Mouse (Mus musculus) gastrocnemius, adult 8-10 months (tissue): ENCODE measurements at regions not wholly inside any gene's neighbourhood (a gene's known extent, or its start where the extent isn't known, plus 50 kb on each side); places are given as distances from the start of the nearest gene placed in this dataset.

Source experiments
- DNase-seq, 2 experiments: peaks; one replicate each; pipeline ENCODE4 v3.0.0; 2022; ENCODE audit warnings: low spot score in 2 of 2

DNA sequence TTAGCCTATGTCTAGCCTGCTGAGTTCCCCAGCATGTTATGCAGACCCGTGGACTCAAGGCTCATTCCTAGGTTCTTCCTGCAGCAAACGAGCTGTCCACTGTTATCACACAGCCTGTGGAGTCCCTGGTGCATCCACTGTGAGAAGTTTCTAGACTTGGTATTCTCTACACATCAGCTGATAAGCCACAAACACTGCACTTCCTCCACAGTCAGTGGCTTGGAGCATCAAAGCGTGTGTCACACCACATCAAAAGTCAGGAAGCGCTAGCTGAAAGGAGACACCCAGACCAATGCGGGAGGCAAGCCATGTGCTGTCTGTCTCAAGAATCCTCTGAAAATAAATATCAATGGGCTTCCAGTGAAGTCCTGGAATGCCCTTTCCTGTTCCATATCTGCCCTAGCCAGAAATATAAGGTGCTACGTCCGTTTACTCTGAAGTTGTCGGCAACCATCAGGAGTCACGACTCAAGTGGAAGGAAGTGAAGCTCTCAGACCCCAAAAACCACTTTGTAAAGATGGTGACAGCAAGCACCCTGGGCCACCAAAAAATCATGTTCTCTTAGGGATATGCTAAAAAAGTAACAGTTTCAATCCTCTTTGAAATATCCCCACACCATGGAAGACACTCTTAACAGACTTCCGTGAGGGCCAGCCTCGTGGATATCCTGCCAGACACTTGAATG lies 227.7 kb downstream of the Adgrl2 start:
- no peak for DNase-seq

DNA sequence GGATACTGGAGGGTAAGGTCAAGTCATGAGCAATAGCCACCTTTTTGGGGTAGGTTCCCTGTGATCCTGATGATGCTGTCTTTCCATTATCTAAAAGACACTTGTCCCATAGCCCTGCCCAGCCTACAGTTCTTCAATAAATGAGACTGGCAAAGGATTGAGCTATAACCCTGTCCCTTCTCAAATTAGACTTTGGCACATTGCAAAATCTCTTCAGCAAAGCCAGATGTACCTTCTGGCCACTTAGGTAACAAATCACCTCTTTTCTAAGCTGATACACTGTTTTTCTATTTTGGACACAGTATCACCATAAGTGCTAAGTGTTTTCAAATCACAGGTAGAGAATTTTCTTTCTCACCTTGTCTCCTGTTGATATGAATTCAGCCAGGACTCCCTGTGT lies 228.8 kb downstream of the Adgrl2 start:
- no peak for DNase-seq

DNA sequence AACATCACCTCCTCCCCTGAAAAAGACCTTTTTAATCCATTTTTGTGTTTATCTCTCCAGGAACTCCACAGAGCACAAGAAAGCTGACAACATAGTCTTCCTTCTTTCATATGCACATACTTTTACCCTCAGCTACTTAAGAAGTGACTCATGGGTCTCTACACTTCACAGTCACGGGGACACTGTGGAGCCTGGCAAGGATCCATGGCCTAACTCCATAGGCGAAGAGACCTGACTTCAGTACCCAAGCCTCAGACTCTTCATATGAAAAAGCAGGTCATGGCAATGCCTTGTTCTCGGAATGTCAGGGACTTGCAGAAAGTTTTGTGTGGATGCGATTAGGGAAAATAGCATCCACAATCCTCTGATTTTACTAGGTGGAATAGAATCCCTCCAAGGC lies 230.9 kb downstream of the Adgrl2 start:
- DNase-seq = no peak

DNA sequence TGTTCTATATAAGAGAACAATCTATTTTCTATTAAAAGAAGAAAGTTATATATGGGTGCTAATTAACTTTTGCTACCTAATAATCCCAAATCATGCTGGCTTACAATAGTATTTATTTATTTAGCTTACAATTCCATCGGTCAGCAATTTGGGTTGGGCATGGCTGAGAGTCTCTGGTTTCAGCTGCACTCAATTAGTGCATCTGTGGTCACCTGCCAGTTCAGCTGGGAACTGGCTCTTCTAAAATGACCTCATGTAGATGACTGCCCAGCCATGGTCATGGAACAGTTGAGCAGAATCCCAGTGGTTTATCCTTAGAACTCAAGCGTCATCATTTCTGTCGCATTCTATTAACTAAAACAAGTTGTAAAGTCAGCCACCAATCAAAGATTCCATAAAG lies 244.1 kb downstream of the Adgrl2 start:
- no peak for DNase-seq

- no peak for DNase-seq
These were observed 245.7 kb downstream of the Adgrl2 start for GRCm38 (mm10) chr3:148744651-148745050.

DNA sequence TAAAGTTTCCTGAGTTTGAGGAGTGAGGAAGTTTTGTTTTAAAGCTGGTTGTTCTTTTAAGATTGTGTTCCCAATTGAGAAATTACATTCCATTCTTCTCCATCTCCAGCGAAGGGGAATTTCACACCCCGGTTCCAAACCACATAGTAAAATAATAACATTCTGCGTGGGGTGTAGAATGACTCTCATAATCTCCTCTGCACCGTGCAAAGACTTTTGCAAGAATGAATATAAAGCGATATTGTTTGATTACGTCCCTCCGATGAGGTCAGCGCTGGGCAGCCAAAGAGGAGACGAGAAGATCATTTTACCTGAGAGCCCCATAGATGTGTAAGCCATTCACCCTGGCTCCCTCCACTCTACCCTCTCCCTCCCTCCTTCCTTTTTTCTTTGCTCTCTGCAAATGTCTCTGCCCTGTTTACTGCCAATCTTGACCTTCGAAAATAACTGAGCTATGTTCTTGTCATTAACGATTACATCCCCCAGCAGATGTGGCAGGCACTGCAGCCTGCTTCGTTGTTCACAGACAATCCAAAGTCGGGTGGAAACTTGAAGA lies 256.1 kb downstream of the Adgrl2 start:
- no peak for DNase-seq

DNA sequence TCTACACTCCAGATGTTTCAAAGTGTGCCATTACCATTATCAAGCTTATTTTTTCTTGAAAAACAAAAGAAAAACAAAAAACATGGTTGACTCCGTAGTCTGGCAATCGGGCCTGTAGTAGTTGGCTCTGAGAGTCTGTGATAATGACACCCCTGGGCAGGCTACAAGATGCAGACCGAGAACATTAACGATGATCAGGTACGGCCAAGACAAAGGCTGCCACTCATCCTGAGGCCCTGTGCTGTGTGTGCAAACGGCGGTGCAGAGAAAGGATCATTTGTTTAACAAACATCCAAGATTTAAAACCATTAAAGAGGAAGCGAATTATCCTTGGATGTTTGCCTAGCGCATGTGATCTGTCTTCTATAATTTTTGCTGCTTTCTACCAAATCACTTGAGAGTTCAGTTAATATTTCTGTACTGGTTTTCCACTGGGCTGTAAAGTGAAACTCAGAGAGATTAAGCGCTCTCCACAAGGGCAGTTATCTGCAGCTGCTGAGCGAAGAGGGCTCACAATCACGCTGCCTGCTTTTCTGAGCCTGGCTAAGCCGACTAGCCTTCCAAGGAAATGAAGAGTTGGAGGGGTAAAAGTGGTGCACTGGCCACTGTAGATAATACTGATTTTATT lies 257.0 kb downstream of the Adgrl2 start:
- no peak for DNase-seq

- no peak for DNase-seq
These were observed 258.9 kb downstream of the Adgrl2 start for GRCm38 (mm10) chr3:148731436-148731835.

- no peak for DNase-seq
These were observed 261.1 kb downstream of the Adgrl2 start for GRCm38 (mm10) chr3:148729242-148729680.

DNA sequence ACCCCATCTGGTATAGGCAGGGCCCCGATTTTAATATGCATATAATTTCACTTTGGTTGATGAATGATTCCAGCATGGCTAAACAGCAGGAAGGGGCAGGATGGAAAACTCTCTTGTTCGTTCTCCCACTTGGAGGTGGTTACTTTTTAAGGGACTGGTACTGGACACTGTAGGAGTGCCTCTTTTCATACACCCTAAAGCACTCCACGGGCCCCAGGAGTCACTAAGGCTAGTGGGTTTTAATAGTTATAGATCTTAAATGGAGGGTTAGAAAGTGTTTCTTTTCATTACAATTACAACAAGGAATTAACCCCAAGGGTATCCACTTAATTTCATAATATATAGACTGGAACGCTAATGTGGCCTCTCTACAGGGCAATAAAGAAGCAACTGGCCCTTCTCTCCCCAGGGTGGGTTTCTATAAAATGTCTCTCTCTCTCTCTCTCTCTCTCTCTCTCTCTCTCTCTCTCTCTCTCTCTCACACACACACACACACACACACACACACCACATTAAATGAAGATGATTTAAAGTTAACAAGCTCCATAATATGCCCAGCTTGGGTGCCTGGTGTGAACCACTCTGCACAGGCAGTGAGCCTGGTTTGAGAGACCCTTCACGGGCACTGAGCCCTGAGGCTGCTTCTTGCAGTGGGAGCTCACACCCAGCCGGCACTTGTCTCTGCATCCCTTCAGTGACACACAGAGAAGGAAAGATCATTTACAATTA lies 261.7 kb downstream of the Adgrl2 start:
- DNase-seq = no peak

- DNase-seq = no peak
These were observed 263.6 kb downstream of the Adgrl2 start for GRCm38 (mm10) chr3:148726596-148727331.

DNA sequence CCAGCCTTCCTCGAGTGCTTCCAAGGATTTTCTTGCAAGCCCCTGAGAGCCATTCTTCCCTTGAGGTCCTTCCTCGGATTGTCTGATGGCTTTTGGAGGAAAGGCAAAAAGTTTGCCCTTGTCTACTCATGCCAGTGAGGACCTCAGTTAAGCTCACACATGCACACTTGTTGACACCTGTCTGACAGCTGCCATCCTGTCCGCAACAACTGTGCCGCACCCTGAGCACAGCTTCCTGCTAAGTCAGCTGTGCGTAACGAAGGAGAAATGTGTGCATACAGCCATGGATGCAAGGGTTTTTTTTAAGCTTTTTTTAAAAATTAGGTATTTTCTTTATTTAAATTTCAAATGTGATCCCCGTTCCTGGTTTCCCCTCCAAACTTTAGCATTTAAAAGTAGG lies 293.8 kb downstream of the Adgrl2 start:
- no peak for DNase-seq

GRCm38 (mm10) chr3:148695453-148695852 lies 294.9 kb downstream of the Adgrl2 start:
- no peak for DNase-seq

GRCm38 (mm10) chr3:148683181-148683580 lies 307.2 kb downstream of the Adgrl2 start:
- no peak for DNase-seq

GRCm38 (mm10) chr3:148682445-148682994 lies 307.8 kb downstream of the Adgrl2 start:
- no peak for DNase-seq

DNA sequence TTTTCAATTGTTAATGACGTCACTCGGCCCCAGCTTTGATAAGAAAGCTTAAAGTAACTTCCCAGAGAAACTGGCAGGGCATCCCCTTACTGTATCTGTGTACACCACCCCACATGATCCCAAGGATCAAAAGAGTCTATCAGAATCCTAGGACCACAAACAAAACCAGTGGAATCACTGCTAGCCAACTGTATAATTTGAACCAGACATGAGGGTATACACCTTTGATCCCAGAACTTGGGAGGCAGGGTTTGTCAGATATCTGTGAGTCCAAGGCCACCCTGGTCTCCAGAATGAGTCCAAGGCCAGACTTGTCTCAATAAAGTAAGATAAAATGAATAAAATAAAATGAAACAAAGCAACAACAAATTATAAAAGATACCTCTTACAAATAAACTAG lies 309.2 kb downstream of the Adgrl2 start:
- no peak for DNase-seq

- DNase-seq = no peak
These were observed 309.6 kb downstream of the Adgrl2 start for GRCm38 (mm10) chr3:148680737-148681136.

GRCm38 (mm10) chr3:148680086-148680485 lies 310.3 kb downstream of the Adgrl2 start:
- DNase-seq = no peak

DNA sequence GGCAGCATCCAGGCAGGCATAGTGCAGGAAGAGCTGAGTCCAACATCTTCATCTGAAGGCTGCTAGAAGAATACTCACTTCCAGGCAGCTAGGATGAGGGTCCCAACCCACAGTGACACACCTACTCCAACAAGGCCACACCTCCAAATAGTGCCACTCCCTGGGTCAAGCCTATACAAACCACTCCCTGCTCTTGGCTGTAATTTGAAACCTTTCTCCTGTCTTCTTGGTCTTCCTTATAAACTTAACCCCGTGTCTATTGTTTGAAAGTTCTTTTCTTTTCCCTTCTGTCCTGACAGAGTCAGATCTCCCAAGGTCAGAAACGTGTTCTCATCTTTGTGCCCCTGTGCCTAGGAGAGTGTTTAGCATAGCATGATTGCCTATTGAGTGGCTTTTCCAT lies 311.2 kb downstream of the Adgrl2 start:
- DNase-seq = no peak

DNA sequence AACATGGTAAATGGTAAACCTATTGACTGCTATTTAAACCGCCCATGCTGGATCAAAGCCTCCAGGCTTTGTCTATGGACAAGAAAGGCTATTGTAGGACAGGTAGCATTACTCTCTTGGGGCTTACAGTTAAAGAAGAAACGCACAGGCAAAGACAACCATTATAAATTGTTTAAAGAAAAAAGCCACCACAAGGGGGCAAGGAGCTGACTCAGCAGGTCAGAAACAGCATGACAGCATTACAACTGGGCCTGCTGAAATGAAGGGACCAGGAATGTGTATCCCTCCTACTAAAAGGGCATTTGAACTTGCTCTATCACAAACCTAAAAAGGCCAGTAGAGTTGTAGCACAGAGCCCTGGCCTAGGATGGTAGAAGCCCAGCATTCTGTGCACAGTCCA lies 314.3 kb downstream of the Adgrl2 start:
- DNase-seq = no peak

GRCm38 (mm10) chr3:148662888-148663477 lies 327.4 kb downstream of the Adgrl2 start:
- DNase-seq = no peak
